Mouse (Mus musculus) testis, postnatal 10 days (tissue): ENCODE measurements around the gene Olfr9.
"Not testable (repeated sequence)": the region's sequence is repeated elsewhere in the genome, so short reads cannot be mapped to it uniquely, and the experiment has no call there.

Experiments
- DNase-seq: peaks from one replicate; pipeline ENCODE4 v3.0.0; 2021; ENCODE audit warnings: low spot score

Gene Olfr9

GRCm38 (mm10) chr10:128989131-128989530 lies at the start of gene Olfr9:
Gene Olfr9 (plus strand): TSS chr10:128989431.
- not testable (repeated sequence) for DNase-seq

GRCm38 (mm10) chr10:128940475-128941061 lies 48.7 kb upstream of the Olfr9 start:
- DNase-seq, result no peak

GRCm38 (mm10) chr10:128945675-128946074 lies 43.6 kb upstream of the Olfr9 start:
- DNase-seq, result peak; percentile 63

GRCm38 (mm10) chr10:128947496-128947895 lies 41.7 kb upstream of the Olfr9 start:
- no peak for DNase-seq

GRCm38 (mm10) chr10:128950208-128950887 lies 38.9 kb upstream of the Olfr9 start:
- DNase-seq, result no peak

GRCm38 (mm10) chr10:128958340-128958739 lies 30.9 kb upstream of the Olfr9 start:
- DNase-seq, result no peak

GRCm38 (mm10) chr10:128960142-128960541 lies 29.1 kb upstream of the Olfr9 start:
- no peak for DNase-seq

- DNase-seq, result no peak
These were observed 28.3 kb upstream of the Olfr9 start, which contains the start of gene Mettl7b for GRCm38 (mm10) chr10:128960590-128961584. Gene Mettl7b (minus strand): TSS chr10:128960988.

GRCm38 (mm10) chr10:128964961-128965360 lies 24.3 kb upstream of the Olfr9 start:
- DNase-seq, result no peak

GRCm38 (mm10) chr10:128965871-128966270 lies 23.4 kb upstream of the Olfr9 start:
- DNase-seq, result no peak

- no peak for DNase-seq
These were observed 20.9 kb upstream of the Olfr9 start for GRCm38 (mm10) chr10:128968341-128968749.

- DNase-seq, result no peak
These were observed 18.4 kb upstream of the Olfr9 start for GRCm38 (mm10) chr10:128970740-128971250.

- peak; percentile 10 for DNase-seq
These were observed 16.4 kb upstream of the Olfr9 start for GRCm38 (mm10) chr10:128972841-128973240.

- DNase-seq, result no peak
These were observed 12.8 kb upstream of the Olfr9 start for GRCm38 (mm10) chr10:128976395-128976794.

GRCm38 (mm10) chr10:128977522-128978114 lies 11.6 kb upstream of the Olfr9 start:
- peak; percentile 57 for DNase-seq

- DNase-seq, result no peak
These were observed 8.4 kb upstream of the Olfr9 start for GRCm38 (mm10) chr10:128980644-128981365.

- not testable (repeated sequence) for DNase-seq
These were observed 1.1 kb downstream of the Olfr9 start for GRCm38 (mm10) chr10:128990129-128990850.

- no peak for DNase-seq
These were observed 1.8 kb downstream of the Olfr9 start for GRCm38 (mm10) chr10:128990994-128991393.

- no peak for DNase-seq
These were observed 6.6 kb downstream of the Olfr9 start for GRCm38 (mm10) chr10:128995796-128996195.

- DNase-seq, result no peak
These were observed 7.4 kb downstream of the Olfr9 start for GRCm38 (mm10) chr10:128996523-128997040.
